Mouse (Mus musculus) heart, embryonic 10.5 days (tissue): Measurements from ENCODE around the gene Ehd3. TPM values are rescaled to one million over a fixed set of nuclear protein-coding genes. Genes with fewer than 3 reads are reported as not detected.
"Not testable (repeated sequence)": the region's sequence is repeated elsewhere in the genome, so short reads cannot be mapped to it uniquely, and the experiment has no call there.

Experiments
- DNase-seq: peaks from one replicate; pipeline ENCODE4 v3.0.0-alpha.2; 2017; ENCODE audit warnings: low spot score
- H3K27ac ChIP-seq: fragments of 300-500 bp; sonication (generic); 2 replicates; pipeline ENCODE4 v1.5.1; 2016; ENCODE audit warnings: mild to moderate bottlenecking
- H3K27me3 ChIP-seq: fragments of 300-500 bp; sonication (generic); 2 replicates; pipeline ENCODE4 v1.6.1; 2016; ENCODE audit warnings: mild to moderate bottlenecking; ENCODE audit not compliant: poor library complexity, insufficient read depth, severe bottlenecking
- H3K36me3 ChIP-seq: fragments of 300-500 bp; sonication (generic); 2 replicates; pipeline ENCODE4 v1.6.1; 2016; ENCODE audit warnings: mild to moderate bottlenecking, moderate library complexity
- H3K4me1 ChIP-seq: fragments of 300-500 bp; sonication (generic); 2 replicates; pipeline ENCODE4 v1.6.1; 2016; ENCODE audit warnings: mild to moderate bottlenecking
- H3K4me3 ChIP-seq: fragments of 300-500 bp; sonication (generic); 2 replicates; pipeline ENCODE4 v1.5.1; 2016; ENCODE audit warnings: mild to moderate bottlenecking, moderate library complexity
- H3K9me3 ChIP-seq: fragments of 300-500 bp; sonication (generic); 2 replicates; pipeline ENCODE4 v1.6.1; 2016; ENCODE audit warnings: mild to moderate bottlenecking, moderate library complexity
- WGBS: fragments of 180-500 bp; shearing (Covaris S2); methylation state at CpG from one replicate; pipeline ENCODE4 v1.1.7; 2016; 5-methylcytosine and 5-hydroxymethylcytosine counted together
- polyA plus RNA-seq: library from polyadenylated mRNA; unstranded; fragments of >200 nt; fragmentation: Nextera tagmentation; extraction: Ambion mirVana; gene quantifications from 2 replicates; pipeline ENCODE4 v1.2.1, GENCODE M21; 2016

Gene Ehd3
- polyA plus RNA-seq, 1 experiment from 2014 or later = 12.5 TPM

GRCm38 (mm10) chr17:73832901-73833300 is 29.0 kb downstream of the Ehd3 start:
- Histone ChIP-seq H3K9me3 (no peaks in the 10 kb centered on the region), H3K36me3 (peaks cover 7% of the 10 kb centered on the region; the same call in 1 of the 2 replicates), H3K4me3 (no peak overlapping the region), H3K4me1 (no peaks in the 10 kb centered on the region), H3K27ac (no peak overlapping the region), H3K27me3 (no peaks in the 10 kb centered on the region)
- WGBS = 93% methylated on average over 1 of the region's 1 CpGs
- no peak for DNase-seq

GRCm38 (mm10) chr17:73833474-73833873 is 29.5 kb downstream of the Ehd3 start:
- no peak for DNase-seq

GRCm38 (mm10) chr17:73836601-73837000 is 32.7 kb downstream of the Ehd3 start:
- no peak overlapping the region for H3K27ac ChIP-seq
- DNase-seq = no peak
- WGBS = 89% methylated on average over 3 of the region's 3 CpGs

More at GRCm38 (mm10) chr17:73833474-73833873, 29.5 kb downstream of the Ehd3 start:
- Histone ChIP-seq H3K4me1 (no peaks in the 10 kb centered on the region), H3K36me3 (0 out of 2 replicates have a peak, but pooled peaks cover 6% of the 10 kb centered on the region), H3K27me3 (no peaks in the 10 kb centered on the region), H3K9me3 (no peaks in the 10 kb centered on the region), H3K27ac (no peak overlapping the region), H3K4me3 (no peak overlapping the region)
- 77% methylated on average over 3 of the region's 3 CpGs for WGBS

GRCm38 (mm10) chr17:73837244-73837643 is 33.3 kb downstream of the Ehd3 start:
- WGBS = 79% methylated on average over 4 of the region's 4 CpGs
- H3K27ac ChIP-seq = no peak overlapping the region
- no peak for DNase-seq
- H3K4me3 ChIP-seq = no peak overlapping the region
- H3K4me1 ChIP-seq = peaks cover 7% of the 10 kb centered on the region; the same call in 1 of the 2 replicates
- H3K36me3 ChIP-seq = no peaks in the 10 kb centered on the region
- no peaks in the 10 kb centered on the region for H3K27me3 ChIP-seq
- no peaks in the 10 kb centered on the region for H3K9me3 ChIP-seq

More at GRCm38 (mm10) chr17:73836601-73837000, 32.7 kb downstream of the Ehd3 start:
- Histone ChIP-seq H3K36me3 (no peaks in the 10 kb centered on the region), H3K4me3 (no peak overlapping the region), H3K27me3 (no peaks in the 10 kb centered on the region), H3K9me3 (no peaks in the 10 kb centered on the region), H3K4me1 (peaks cover 7% of the 10 kb centered on the region; the same call in 1 of the 2 replicates)

GRCm38 (mm10) chr17:73839086-73839835 is 35.3 kb downstream of the Ehd3 start:
- no peaks in the 10 kb centered on the region for H3K36me3 ChIP-seq
- no peak overlapping the region for H3K4me3 ChIP-seq
- H3K4me1 ChIP-seq = peaks cover 7% of the 10 kb centered on the region; the same call in 1 of the 2 replicates
- DNase-seq = no peak
- H3K27ac ChIP-seq = no peak overlapping the region
- WGBS = 39% methylated on average over 3 of the region's 3 CpGs
- H3K27me3 ChIP-seq = no peaks in the 10 kb centered on the region
- H3K9me3 ChIP-seq = no peaks in the 10 kb centered on the region

GRCm38 (mm10) chr17:73839876-73840275 is 35.9 kb downstream of the Ehd3 start:
- not testable (repeated sequence) for H3K9me3 ChIP-seq, DNase-seq, H3K36me3 ChIP-seq, H3K27ac ChIP-seq, H3K4me3 ChIP-seq, H3K4me1 ChIP-seq, H3K27me3 ChIP-seq
- WGBS = 44% methylated on average over 1 of the region's 1 CpGs

GRCm38 (mm10) chr17:73842963-73843362 is 39.0 kb downstream of the Ehd3 start:
- no peak for DNase-seq
- Histone ChIP-seq H3K36me3 (no peaks in the 10 kb centered on the region), H3K4me3 (no peak overlapping the region), H3K4me1 (peaks cover 7% of the 10 kb centered on the region; the same call in 1 of the 2 replicates), H3K9me3 (no peaks in the 10 kb centered on the region), H3K27me3 (no peaks in the 10 kb centered on the region), H3K27ac (no peak overlapping the region)
- WGBS = 76% methylated on average over 1 of the region's 1 CpGs

GRCm38 (mm10) chr17:73845632-73846031 is 41.7 kb downstream of the Ehd3 start:
- Histone ChIP-seq H3K27ac (no peak overlapping the region), H3K4me3 (no peak overlapping the region), H3K36me3 (no peaks in the 10 kb centered on the region), H3K9me3 (no peaks in the 10 kb centered on the region), H3K27me3 (no peaks in the 10 kb centered on the region), H3K4me1 (peaks cover 5% of the 10 kb centered on the region; the same call in 1 of the 2 replicates)
- WGBS = 70% methylated on average over 3 of the region's 3 CpGs
- DNase-seq = no peak

GRCm38 (mm10) chr17:73847399-73847798 is 43.5 kb downstream of the Ehd3 start:
- no peaks in the 10 kb centered on the region for H3K27me3 ChIP-seq
- no peak overlapping the region for H3K27ac ChIP-seq
- no peaks in the 10 kb centered on the region for H3K36me3 ChIP-seq
- H3K4me1 ChIP-seq = no peaks in the 10 kb centered on the region
- 71% methylated on average over 1 of the region's 1 CpGs for WGBS
- no peaks in the 10 kb centered on the region for H3K9me3 ChIP-seq
- no peak for DNase-seq
- H3K4me3 ChIP-seq = no peak overlapping the region

GRCm38 (mm10) chr17:73853041-73853440 is 49.1 kb downstream of the Ehd3 start:
- no peaks in the 10 kb centered on the region for H3K36me3 ChIP-seq
- 0 out of 2 replicates have a peak, but pooled peaks cover 3% of the 10 kb centered on the region for H3K4me1 ChIP-seq
- H3K4me3 ChIP-seq = no peak overlapping the region
- 79% methylated on average over 11 of the region's 11 CpGs for WGBS
- no peaks in the 10 kb centered on the region for H3K9me3 ChIP-seq
- H3K27me3 ChIP-seq = no peaks in the 10 kb centered on the region
- no peak overlapping the region for H3K27ac ChIP-seq
- DNase-seq = no peak

GRCm38 (mm10) chr17:73853717-73854116 is 49.8 kb downstream of the Ehd3 start:
- 70% methylated on average over 4 of the region's 4 CpGs for whole genome bisulfite sequencing
- H3K27me3 ChIP-seq = no peaks in the 10 kb centered on the region

GRCm38 (mm10) chr17:73869008-73869685 is 65.2 kb downstream of the Ehd3 start:
- WGBS = 88% methylated on average over 9 of the region's 9 CpGs

More at GRCm38 (mm10) chr17:73853717-73854116, 49.8 kb downstream of the Ehd3 start:
- no peak for DNase-seq
- no peaks in the 10 kb centered on the region for H3K36me3 ChIP-seq
- H3K9me3 ChIP-seq = no peaks in the 10 kb centered on the region
- no peak overlapping the region for H3K27ac ChIP-seq
- no peak overlapping the region for H3K4me3 ChIP-seq
- H3K4me1 ChIP-seq = 0 out of 2 replicates have a peak, but pooled peaks cover 3% of the 10 kb centered on the region

GRCm38 (mm10) chr17:73870956-73871605 is 67.1 kb downstream of the Ehd3 start:
- Histone ChIP-seq H3K27me3 (no peaks in the 10 kb centered on the region), H3K36me3 (no peaks in the 10 kb centered on the region), H3K4me3 (no peak overlapping the region), H3K27ac (no peak overlapping the region), H3K9me3 (no peaks in the 10 kb centered on the region), H3K4me1 (no peaks in the 10 kb centered on the region)
- DNase-seq = no peak
- 86% methylated on average over 14 of the region's 14 CpGs for WGBS

More at GRCm38 (mm10) chr17:73869008-73869685, 65.2 kb downstream of the Ehd3 start:
- H3K36me3 ChIP-seq = no peaks in the 10 kb centered on the region
- no peak overlapping the region for H3K27ac ChIP-seq
- no peak overlapping the region for H3K4me3 ChIP-seq
- no peaks in the 10 kb centered on the region for H3K9me3 ChIP-seq
- H3K4me1 ChIP-seq = no peaks in the 10 kb centered on the region
- no peaks in the 10 kb centered on the region for H3K27me3 ChIP-seq
- no peak for DNase-seq
